Mouse (Mus musculus) megakaryocyte, embryonic 14.5 days (primary cell): ENCODE data around the gene Hrct1.

Experiments used
- FLI1 ChIP-seq: IDR thresholded peaks from 2 replicates; pipeline ENCODE4 v1.6.1; 2012; ENCODE audit warnings: low read length, inconsistent platforms, mixed read lengths
- GATA1 ChIP-seq: IDR thresholded peaks from 3 replicates; pipeline ENCODE4 v1.6.1; 2012; ENCODE audit warnings: mixed read lengths, low read length, inconsistent platforms, borderline replicate concordance

DNA sequence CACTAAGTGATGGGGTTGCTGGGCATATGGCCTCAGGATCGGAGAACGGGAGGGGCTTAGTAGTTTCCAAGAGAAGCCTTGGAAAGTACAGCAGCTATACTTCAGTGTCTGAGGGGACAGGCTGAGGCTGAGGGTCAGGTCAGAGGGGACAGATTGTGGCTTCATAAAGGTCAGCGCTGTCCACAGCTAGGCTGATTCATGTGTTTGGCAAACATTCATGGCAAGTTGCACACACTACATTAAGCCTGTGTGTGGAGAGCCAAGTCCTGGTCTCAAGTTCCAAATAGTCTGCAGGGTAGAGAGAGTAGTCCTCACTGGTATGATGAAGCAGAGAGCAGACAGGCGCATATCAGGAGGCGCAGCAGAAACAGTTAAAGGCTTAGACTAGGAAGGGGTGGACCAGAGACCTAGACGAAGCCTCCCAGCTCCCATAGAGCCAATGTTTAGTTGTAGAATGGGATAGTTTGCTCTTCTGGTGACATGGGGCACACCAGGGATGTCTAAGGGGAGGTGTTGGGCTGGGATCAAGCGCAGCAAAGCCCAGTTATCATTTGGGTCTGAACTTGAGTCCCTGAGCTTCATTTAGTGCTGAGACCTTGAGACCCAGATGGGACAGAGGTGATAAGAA is 47.5 kb upstream of the Hrct1 start:
- no peak for TF ChIP-seq GATA1
- TF ChIP-seq FLI1, result no peak
